Mouse (Mus musculus) layer of hippocampus, postnatal 25 days (tissue): Measurements from ENCODE around the gene Irf2bp1. TPM values are rescaled to one million over a fixed set of nuclear protein-coding genes. Genes with fewer than 3 reads are reported as not detected.
A peak's percentile ranks its signal among the peaks of the same experiment; 100 is the strongest.

Experiments used
- DNase-seq, 2 experiments: peaks; one replicate each; pipeline ENCODE4 v3.0.0; 2022; ENCODE audit warnings: mixed read lengths in 2 of 2, low spot score in 1 of 2; ENCODE audit errors: extremely low spot score in 1 of 2
- total RNA-seq, 2 experiments: library from RNA; stranded (reverse); gene quantifications; 2 replicates each; pipeline ENCODE4 v1.2.3; 2021

Irf2bp1 gene
- total RNA-seq, 2 experiments from 2014 or later = 51.7 to 53.5 TPM

DNA sequence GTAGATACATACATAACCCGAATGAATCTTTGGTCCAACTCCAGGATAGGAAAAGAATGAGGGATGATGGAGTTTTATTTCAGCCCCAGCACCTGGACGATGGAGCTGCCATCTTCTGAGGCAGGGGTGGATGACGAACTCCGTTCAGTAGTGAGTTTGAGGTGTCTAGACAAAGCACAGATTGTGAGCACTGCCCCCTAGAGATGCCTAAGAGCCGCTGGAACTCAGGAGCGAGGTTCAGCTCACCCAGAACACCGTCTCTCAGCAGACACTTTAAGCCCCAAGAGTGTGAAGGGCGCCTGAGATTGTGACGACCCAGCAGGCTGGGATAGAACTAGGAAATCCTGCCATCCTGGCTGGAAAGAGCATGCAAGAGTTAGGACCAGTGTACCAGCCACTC is 5.0 kb upstream of the Irf2bp1 start:
- DNase-seq = no peak

DNA sequence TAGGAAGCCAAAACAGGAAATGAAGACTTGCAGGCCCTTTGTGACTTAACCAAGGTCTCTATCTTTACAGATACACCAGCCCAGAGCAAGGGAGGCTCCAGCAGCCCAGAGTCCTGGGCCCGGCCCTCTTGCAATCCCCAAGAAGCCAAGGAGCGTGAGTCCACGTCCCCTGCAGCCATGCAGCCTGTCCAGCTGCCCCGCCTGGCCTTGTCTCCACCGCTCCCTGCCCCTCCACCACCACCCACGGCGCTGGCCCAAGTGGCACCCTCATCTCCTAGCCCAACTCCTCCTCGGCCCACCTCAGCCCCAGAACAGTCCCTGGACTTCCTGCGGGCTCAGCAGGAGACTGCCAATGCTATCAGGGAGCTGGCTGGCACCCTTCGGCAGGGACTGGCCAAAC is 3.4 kb upstream of the Irf2bp1 start:
- no peak for DNase-seq

DNA sequence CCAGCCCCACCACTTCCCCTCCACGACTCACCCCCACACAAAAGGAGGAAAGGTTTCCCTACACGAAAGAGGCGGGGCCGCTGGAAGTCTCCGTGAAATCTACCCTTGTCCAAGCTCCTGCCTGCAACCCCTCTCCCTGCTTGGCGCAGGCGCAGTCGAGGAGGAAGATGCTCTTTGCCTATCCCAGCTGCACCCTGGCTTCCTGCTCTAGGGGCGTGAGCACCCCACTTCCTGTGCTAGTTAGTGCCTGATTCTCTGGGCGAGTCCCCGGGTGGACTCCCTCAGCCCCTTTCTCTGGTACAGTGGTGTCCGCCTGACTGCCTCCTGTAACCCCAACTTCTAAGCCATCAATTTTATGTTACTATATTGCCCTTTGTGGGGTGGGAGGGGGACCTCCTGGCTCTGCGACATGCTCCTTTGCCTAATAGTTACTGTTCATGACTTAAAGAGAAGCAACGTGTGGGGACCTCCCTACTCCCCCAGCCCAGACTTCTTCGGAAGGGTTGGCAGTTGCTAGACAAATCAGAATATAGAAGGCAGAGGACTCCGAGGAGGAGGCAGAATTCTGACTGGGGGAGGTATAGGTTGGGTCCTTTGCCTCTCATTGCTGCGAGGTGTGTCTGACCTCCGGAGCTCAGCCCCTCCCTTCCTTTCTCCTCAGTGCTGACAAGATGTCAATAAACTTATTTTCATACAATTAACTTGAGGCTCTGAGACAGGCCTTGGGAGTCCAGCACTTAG is 2.6 kb upstream of the Irf2bp1 start:
- DNase-seq = no peak

GRCm38 (mm10) chr7:19001807-19002085 is 2.1 kb upstream of the Irf2bp1 start:
- DNase-seq = no peak

DNA sequence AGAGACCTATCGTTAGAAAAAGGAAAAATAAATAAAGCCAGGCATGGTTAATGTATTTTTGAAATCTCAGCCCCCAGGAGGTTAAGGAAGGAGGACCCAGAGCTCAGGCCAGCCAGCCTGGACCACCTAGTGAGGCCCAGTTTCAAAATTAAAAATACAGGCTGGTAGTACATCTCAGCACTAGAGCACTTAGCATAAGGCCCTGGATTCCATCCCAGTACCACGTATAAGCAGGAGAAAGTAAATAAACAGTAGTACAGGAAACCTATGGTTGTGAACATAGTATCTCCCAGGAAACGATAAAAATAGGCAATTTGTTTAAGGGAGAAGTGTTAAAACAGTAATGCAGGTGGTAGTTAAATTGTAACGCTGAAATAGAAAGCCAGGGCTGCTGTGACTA is 1.7 kb upstream of the Irf2bp1 start:
- DNase-seq = no peak

GRCm38 (mm10) chr7:19002848-19003498 is 871 bp upstream of the Irf2bp1 start:
- DNase-seq = peak; percentile 51 to 60

GRCm38 (mm10) chr7:19004631-19005079 is 811 bp downstream of the Irf2bp1 start:
- DNase-seq = no peak

GRCm38 (mm10) chr7:19005417-19006121 is 1.7 kb downstream of the Irf2bp1 start:
- no peak for DNase-seq

DNA sequence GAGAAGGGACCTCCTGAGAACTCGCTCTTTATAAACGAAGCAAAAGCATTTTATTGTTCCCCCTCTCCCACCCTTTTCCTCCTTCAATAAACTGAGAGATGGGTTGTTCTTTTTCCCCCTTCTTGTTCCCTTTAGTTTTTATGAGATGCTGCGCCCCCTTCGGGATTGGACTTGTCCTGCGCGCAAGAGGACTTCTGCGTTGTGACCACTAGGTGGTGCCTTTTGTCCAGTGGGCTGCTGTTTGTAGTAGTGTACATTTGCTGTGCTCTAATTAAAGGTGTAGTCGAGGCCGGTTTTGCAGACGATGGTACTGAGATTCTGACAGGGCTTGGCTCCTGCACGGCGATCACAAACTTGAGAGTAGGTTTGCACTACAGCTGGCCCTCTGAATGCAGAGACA is 2.6 kb downstream of the Irf2bp1 start:
- peak; percentile 58 to 79 for DNase-seq

DNA sequence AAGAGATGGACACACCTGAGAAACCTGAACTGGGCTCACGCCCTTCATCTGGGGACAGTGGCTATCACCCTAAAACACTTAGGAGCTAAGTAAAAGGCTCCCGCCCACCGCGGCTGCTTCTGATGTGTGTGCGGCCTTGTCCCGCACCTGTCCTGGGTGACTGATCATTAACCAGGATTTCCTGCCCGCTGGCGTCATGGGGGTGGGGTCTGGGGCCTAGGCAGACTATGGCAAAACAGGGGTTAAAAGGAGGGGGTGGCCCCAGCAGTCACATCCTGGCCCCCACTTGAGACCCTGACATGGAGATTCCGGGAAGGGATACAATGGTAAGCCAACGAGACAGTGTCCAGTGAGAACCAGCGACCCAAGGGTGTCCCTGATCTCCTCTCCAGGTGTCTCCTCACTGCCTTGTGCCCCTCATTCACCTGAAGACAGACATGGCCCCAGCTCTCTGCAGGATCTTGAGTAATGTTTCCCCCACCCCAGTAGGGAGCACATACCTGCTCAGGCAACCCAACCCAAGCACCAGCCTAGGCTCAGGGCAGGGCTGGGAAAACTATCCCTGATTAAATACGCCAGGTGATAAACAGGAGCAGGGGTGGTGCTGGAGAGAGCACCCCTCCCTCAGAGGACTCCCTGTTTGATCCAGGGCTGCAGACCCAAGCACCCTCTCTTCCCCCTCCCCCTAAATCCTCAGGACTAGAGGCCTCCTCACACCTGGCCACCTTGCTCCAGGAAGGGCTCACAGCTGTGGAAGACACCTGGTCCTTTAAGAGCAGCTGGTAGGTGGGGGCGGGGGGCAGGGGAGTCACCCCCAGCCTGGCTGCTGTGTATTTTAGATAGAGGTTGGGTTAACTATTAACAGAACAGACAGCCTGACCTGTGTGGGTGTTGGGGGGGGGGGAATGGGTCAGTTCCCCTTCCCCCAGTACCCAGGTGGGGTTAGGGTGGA is 3.5 kb downstream of the Irf2bp1 start:
- no peak for DNase-seq

- DNase-seq = no peak
These were observed 6.7 kb downstream of the Irf2bp1 start for GRCm38 (mm10) chr7:19010581-19010980.

- no peak for DNase-seq
These were observed 8.3 kb downstream of the Irf2bp1 start for GRCm38 (mm10) chr7:19012025-19012621.

DNA sequence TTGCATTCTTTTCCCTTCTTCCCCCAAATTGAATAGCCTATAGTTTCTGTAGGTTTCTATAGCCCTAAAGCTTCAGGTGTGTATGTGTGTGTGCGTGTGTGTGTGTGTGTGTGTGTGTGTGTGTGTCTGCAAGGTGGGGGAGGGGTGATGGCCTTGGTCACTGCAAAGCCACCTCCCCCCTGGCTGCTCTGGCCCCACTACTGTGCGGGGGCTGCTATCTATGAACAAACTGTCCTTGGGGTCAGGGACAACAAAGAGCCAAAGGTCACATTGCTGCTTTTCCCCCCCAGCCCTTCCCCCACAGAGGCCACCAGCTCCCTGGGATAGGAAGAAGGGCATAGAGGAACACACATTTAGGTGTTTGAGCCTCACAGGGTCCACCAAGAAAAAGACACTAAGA is 9.0 kb downstream of the Irf2bp1 start:
- no peak for DNase-seq

DNA sequence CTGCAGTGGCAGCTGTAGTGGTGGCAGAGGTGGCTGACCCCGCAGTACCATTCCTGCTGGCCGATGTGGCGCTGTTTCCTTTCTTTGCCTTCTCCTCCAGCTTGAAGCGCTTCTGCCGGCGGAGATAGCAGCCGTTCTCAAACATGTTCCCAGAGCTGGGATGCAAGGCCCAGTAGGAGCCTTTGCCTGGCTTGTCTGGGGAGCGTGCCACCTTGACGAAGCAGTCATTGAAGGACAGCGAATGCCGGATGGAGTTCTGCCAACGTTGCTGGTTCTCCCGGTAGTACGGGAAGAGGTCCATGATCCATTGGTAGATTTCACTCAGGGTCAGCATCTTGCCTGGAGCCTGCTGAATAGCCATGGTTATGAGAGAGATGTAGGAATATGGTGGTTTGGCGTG is 10.6 kb downstream of the Irf2bp1 start:
- no peak for DNase-seq

DNA sequence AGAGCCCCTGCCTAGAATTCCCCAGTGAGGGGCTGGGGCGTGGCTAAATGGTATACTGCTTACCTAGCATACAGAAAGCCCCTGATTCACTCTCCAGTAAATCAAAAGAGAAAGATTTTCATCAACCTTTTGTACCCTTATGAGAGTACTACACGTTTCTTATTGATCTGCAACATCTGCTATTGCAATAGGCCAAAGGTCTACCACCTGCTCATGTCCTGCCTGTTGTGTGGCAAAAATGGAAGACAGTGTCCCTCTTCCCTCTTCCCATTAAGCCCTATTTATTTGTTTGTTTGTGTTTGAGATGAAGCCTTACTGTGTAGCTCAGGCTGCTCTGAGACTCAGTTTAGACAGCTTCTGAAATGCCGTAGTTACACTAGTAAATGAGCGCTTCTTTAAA is 12.2 kb downstream of the Irf2bp1 start:
- DNase-seq = no peak

- no peak for DNase-seq
These were observed 14.1 kb downstream of the Irf2bp1 start for GRCm38 (mm10) chr7:19017909-19018308.

DNA sequence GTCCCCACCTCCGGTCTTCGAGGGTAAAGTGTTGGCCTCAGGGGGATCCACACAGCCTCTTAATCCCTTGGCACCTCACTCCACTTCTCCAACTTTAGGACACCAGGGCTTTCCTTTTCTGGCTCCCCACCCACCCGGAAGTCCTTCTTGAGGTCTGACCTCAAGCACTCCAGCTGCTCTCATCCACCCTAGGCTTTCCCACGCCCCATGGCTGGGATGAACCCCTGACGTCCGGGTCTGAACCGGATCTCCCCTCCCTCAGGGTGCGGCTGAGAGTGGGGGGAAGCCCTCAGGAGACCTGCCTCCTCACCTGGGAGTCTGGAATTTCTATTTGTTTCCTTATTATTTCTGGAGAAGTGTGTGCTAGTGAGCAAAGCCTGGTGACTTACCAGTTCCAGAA is 17.2 kb downstream of the Irf2bp1 start:
- no peak for DNase-seq

DNA sequence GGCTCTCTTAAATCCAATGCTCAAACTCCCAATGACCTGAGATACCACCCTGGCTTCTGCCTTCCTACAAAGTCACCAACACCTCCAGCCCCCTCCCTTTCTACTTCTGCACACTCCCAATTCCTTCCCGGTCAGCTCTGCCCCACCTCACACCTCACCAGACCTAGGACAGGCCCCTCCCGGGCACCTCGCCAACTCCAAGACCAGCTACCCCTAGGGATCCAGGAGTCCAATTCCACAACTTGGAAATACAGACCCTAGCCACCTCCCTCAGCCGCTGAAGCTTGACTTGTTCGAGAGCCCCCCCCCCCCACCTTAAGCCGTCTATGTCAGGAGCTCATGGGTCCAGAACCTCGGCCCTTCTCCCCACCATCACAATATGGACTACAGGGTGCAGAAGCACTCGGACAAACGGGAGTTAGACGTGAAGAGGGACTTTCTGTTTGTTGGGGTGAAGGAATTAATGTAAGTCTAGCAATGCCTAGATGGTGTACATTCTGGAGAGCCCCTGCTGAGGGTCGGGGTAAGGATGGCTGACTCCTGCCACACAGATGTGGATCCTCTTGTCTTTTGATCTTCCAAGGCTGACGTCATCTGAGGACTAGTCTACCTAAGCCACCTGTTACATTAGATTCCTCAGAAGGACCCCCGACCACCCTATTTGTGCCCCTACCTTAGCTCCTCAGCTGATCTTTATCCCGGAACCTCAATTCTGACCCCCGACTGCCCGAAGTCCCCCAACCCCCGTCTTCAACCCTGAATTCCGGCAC is 18.5 kb downstream of the Irf2bp1 start:
- DNase-seq = no peak

- DNase-seq = no peak
These were observed 19.5 kb downstream of the Irf2bp1 start, which contains the start of gene Foxa3 for GRCm38 (mm10) chr7:19023357-19023814. TSS of gene Foxa3 (minus strand) at chr7:19023538.
